Mouse (Mus musculus) hindbrain, embryonic 15.5 days (tissue): ENCODE measurements around the gene Rnpc3. TPM values are rescaled to one million over a fixed set of nuclear protein-coding genes. Genes with fewer than 3 reads are reported as not detected.
"Not testable (repeated sequence)": the region's sequence is repeated elsewhere in the genome, so short reads cannot be mapped to it uniquely, and the experiment has no call there.

Source experiments
- ATAC-seq: fragments of 200-750 bp; cut with Nextera tagmentation; 2 replicates; pipeline ENCODE4 v1.8.0; 2017; ENCODE audit warnings: low read depth, moderate number of reproducible peaks, moderate TSS enrichment; ENCODE audit not compliant: low FRiP score
- H3K27ac ChIP-seq: fragments of 300-500 bp; sonication (generic); replicated peaks from 2 replicates; pipeline ENCODE4 v1.5.1; 2015; ENCODE audit warnings: mild to moderate bottlenecking, inconsistent platforms
- H3K27me3 ChIP-seq: fragments of 300-500 bp; sonication (generic); 2 replicates; pipeline ENCODE4 v1.6.1; 2015; ENCODE audit warnings: control low read depth, inconsistent platforms
- H3K36me3 ChIP-seq: fragments of 300-500 bp; sonication (generic); 2 replicates; pipeline ENCODE4 v1.6.1; 2015; ENCODE audit warnings: control low read depth, inconsistent platforms
- H3K4me1 ChIP-seq: fragments of 300-500 bp; sonication (generic); replicated peaks from 2 replicates; pipeline ENCODE4 v1.6.1; 2015; ENCODE audit warnings: control low read depth, inconsistent platforms
- H3K4me2 ChIP-seq: fragments of 300-500 bp; sonication (generic); 2 replicates; pipeline ENCODE4 v1.6.1; 2015; ENCODE audit warnings: moderate library complexity, mild to moderate bottlenecking, inconsistent platforms
- H3K4me3 ChIP-seq: fragments of 300-500 bp; sonication (generic); 2 replicates; pipeline ENCODE4 v1.5.1; 2015; ENCODE audit warnings: mild to moderate bottlenecking, inconsistent platforms
- H3K9ac ChIP-seq: fragments of 300-500 bp; sonication (generic); 2 replicates; pipeline ENCODE4 v1.6.1; 2015; ENCODE audit warnings: inconsistent platforms
- H3K9me3 ChIP-seq: fragments of 300-500 bp; sonication (generic); 2 replicates; pipeline ENCODE4 v1.6.1; 2016; ENCODE audit warnings: control low read depth, inconsistent platforms
- WGBS: fragments of 180-500 bp; shearing (Covaris S2); methylation state at CpG from one replicate; pipeline ENCODE4 v1.1.7; 2015; 5-methylcytosine and 5-hydroxymethylcytosine counted together
- polyA plus RNA-seq: library from polyadenylated mRNA; unstranded; fragments of >200 nt; fragmentation: Nextera tagmentation; extraction: Ambion mirVana; gene quantifications from 2 replicates; pipeline ENCODE4 v1.2.1, GENCODE M21; 2015

Gene Rnpc3
- 48.1 and 50.8 TPM in 2 replicates for polyA plus RNA-seq

DNA sequence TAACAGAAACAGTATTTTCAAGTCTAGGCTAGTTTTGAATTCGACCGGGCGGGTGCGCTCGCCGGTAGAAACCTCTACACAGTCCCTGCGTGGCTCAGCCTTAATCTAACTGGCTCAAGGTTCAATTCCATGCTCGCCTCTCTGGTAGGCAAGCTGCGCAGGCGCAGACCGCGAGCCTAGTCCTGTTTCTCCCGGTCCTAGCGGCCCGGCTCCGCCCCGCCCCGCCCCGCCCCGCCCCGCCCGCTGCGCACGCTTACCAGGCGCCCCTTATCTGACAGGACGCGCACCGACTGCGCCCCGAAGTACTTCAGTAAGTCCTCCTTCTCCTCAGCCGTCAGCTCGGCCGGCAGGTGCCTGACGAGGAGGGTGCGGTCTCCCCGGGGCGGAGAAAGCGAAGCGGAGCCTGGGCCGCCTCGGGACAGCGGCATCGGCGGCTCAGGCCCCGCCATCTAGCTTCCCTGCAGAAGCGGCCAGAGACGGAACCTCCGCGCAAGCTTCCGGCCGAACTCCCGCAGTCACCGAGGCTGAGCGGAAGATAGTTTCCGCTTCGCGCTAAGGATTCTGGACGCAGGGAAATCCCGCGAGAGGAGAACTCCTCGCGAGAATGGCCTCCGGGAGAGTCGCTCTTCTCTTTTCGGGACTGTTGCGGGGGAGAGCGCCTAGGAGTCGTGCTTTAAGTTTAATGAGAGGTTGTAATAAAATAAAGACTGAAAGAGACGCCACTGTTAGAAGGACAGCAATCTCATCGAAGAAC, at the start of gene Rnpc3:
TSS of gene Rnpc3 (minus strand) at position 544 of the 754 bp plus-strand sequence.
- Histone ChIP-seq H3K9ac (peak within 1 kb of the TSS; percentile 79), H3K4me1 (peaks cover 12% of the 10 kb centered on the region), H3K4me2 (peak within 1 kb of the TSS; percentile 74), H3K27ac (peak within 1 kb of the TSS; percentile 98), H3K27me3 (no peaks in the 10 kb centered on the region), H3K9me3 (no peaks in the 10 kb centered on the region), H3K36me3 (peaks cover 3% of the 10 kb centered on the region; the same call in 1 of the 2 replicates), H3K4me3 (peak within 1 kb of the TSS; percentile 59)
- WGBS, result under 1% methylated on average over 70 of the region's 70 CpGs
- peak; percentile 99 for ATAC-seq

DNA sequence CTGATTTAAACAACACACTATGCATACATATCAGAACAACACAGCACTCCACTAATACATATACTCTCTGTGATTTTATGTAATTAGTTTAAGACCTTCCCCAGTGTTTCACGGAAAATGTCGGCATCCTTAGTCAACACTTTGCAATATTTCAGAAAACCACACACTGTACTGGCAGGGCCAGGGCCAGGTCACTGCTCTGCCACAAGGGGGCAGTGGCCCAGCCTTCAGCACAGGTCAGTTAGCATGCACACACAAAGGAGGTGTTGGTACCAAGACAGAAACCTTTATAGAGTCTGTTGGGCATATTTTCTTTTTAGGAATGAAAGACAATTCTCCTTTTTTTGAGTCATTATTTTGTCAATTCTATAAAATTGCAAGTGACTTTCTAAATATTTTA, 27.0 kb upstream of the Rnpc3 start:
- H3K4me1 ChIP-seq, result no peaks in the 10 kb centered on the region
- no peaks in the 10 kb centered on the region for H3K27me3 ChIP-seq
- no peak for ATAC-seq
- no peaks in the 10 kb centered on the region for H3K36me3 ChIP-seq
- 60% methylated on average over 2 of the region's 2 CpGs for WGBS
- no peaks in the 10 kb centered on the region for H3K9me3 ChIP-seq
- no peak overlapping the region for H3K27ac ChIP-seq
- no peak overlapping the region for H3K4me2 ChIP-seq
- H3K4me3 ChIP-seq, result no peak overlapping the region
- H3K9ac ChIP-seq, result no peak overlapping the region

DNA sequence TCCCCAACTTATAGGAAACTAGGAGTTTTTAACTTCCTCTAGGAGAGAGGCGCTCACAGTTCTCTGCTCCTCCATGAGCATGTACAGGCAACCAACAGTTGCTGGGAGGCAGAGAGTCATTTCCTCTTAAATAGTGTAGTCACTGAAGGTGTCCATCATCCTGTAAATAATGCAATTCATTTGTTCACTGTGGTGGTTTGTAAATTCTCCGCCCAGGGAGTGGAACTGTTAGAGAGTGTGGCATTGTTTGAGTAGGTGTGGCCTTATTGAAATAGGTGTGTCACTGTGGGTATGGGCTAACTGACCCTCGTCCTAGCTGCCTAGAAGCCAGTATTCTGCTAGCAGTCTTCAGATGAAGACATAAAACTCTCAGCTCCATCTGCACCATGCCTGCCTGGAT, 24.4 kb upstream of the Rnpc3 start:
- no peaks in the 10 kb centered on the region for H3K36me3 ChIP-seq
- no peaks in the 10 kb centered on the region for H3K4me1 ChIP-seq
- H3K4me3 ChIP-seq, result no peak overlapping the region
- no peak overlapping the region for H3K27ac ChIP-seq
- H3K4me2 ChIP-seq, result no peak overlapping the region
- 84% methylated on average over 3 of the region's 3 CpGs for WGBS
- ATAC-seq, result no peak
- H3K27me3 ChIP-seq, result no peaks in the 10 kb centered on the region
- no peak overlapping the region for H3K9ac ChIP-seq
- H3K9me3 ChIP-seq, result no peaks in the 10 kb centered on the region

DNA sequence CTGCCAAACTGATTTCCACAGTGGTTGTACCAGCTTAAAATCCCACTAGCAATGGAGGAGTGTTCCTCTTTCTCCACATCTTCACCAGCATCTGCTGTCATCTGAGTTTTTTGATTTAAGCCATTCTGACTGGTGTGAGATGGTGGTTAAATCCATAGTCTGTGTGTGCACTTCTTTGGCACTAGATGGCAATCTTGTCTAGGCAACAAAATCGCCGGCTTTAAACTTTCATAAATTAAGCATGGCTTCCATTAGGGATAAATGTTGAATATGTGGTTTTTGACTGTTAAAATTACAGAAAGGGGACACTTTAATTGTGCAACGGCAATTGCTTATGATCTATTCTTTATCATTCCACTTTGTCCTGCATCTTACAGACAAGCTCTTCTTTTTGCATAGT, 21.4 kb upstream of the Rnpc3 start:
- not testable (repeated sequence) for H3K9ac ChIP-seq, H3K36me3 ChIP-seq, H3K27ac ChIP-seq, H3K9me3 ChIP-seq, H3K4me2 ChIP-seq, H3K4me1 ChIP-seq, H3K4me3 ChIP-seq, H3K27me3 ChIP-seq
- 45% methylated on average over 3 of the region's 3 CpGs for WGBS
- ATAC-seq, result 0 out of 2 replicates have a peak, but pooled peaks have one; percentile 34

DNA sequence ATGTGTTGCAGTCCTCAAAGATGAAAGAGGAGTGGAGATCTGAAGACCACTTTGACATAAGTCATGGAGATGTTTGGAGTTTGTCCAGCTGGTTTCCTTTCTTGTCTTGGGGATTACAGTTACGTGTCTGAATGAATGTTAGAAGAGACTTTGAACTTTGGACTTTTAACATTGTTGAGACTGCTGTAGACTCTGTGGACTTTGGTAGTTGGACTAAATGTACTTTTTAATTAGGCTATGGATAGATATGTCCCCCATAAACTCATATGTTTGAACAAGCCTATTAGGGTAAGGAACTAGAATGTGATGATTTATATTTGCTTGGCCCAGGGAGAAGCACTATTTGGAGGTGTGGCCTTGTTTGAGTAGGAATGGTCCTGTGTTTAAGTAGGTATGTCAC, 9.6 kb upstream of the Rnpc3 start:
- Histone ChIP-seq H3K36me3 (no peaks in the 10 kb centered on the region), H3K4me2 (no peak overlapping the region), H3K4me1 (no peaks in the 10 kb centered on the region), H3K9me3 (no peaks in the 10 kb centered on the region), H3K9ac (no peak overlapping the region), H3K27me3 (no peaks in the 10 kb centered on the region), H3K4me3 (no peak overlapping the region), H3K27ac (no peak overlapping the region)
- ATAC-seq, result no peak
- 95% methylated on average over 1 of the region's 1 CpGs for WGBS

DNA sequence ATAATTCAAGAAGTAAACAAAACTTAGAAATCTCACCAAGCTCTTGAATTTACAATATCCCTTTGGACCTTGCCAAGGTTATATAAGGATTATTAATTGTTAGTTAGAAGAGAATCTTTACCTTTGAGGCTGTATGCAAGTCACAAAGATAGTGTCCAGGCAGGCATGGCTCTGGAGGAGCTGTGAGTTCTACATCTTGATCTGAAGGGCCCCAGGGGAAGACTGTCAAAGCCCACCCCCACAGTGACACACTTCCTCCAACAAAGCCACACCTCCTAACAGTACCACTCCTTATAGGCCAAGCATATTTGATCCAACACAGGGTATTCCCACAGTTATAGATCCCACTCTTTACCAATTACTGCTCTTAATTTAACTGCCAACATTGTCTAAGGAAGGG, 4.3 kb upstream of the Rnpc3 start:
- H3K4me1 ChIP-seq, result peaks cover 7% of the 10 kb centered on the region; the same call in 1 of the 2 replicates
- no peaks in the 10 kb centered on the region for H3K36me3 ChIP-seq
- no peak overlapping the region for H3K4me3 ChIP-seq
- no peaks in the 10 kb centered on the region for H3K27me3 ChIP-seq
- no peak for ATAC-seq
- H3K9me3 ChIP-seq, result no peaks in the 10 kb centered on the region
- no peak overlapping the region for H3K27ac ChIP-seq
- no peak overlapping the region for H3K4me2 ChIP-seq
- no peak overlapping the region for H3K9ac ChIP-seq

DNA sequence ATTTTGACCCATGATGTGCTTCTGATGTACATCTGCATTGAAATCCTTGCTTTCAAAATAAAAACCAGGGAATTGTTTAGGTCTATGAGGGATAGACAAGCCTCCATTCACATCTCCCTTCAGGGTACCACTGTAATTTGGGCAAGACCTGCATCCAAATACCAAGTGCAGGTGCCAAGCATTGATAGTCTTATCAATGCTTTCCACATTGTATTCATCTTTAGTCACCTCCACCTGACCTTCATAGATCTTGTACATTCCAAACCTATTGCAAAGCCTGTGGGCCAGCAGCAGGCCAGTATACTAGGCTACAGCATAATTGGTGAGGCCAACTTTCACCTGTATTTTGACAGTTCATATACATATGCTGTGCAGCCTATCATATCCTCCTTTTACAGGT, 1.7 kb upstream of the Rnpc3 start:
- Histone ChIP-seq H3K4me3 (no peak overlapping the region), H3K9me3 (no peaks in the 10 kb centered on the region), H3K27me3 (no peaks in the 10 kb centered on the region), H3K36me3 (peaks cover 3% of the 10 kb centered on the region; the same call in 1 of the 2 replicates), H3K4me2 (no peak overlapping the region), H3K4me1 (peaks cover 12% of the 10 kb centered on the region), H3K27ac (no peak overlapping the region), H3K9ac (no peak overlapping the region)
- no peak for ATAC-seq

DNA sequence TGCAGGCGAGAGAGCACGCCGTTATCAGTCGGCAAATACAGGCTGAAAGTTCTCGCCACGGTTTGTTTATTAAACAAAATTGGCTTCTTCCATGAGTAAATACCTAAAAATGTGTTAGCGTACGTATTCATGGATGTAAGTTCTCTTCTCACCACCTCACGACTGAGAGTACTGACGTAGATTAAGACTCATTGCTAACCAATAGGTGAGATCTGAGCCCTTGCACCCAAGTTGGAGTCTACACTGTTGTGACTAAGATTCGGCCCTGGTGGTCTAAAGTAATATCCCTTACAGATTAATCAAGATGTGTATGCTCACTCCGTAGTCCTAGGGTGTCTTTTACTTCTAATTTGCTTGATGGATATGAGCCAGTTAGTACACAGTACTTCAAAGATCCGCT, 615 bp upstream of the Rnpc3 start:
- Histone ChIP-seq H3K9me3 (no peaks in the 10 kb centered on the region), H3K27me3 (no peaks in the 10 kb centered on the region), H3K4me3 (peak overlapping the region; percentile 59), H3K9ac (peak overlapping the region; percentile 79), H3K4me1 (peaks cover 12% of the 10 kb centered on the region), H3K36me3 (peaks cover 3% of the 10 kb centered on the region; the same call in 1 of the 2 replicates), H3K27ac (peak overlapping the region; percentile 98), H3K4me2 (peak overlapping the region; percentile 74)
- WGBS, result 19% methylated on average over 13 of the region's 13 CpGs
- ATAC-seq, result no peak

DNA sequence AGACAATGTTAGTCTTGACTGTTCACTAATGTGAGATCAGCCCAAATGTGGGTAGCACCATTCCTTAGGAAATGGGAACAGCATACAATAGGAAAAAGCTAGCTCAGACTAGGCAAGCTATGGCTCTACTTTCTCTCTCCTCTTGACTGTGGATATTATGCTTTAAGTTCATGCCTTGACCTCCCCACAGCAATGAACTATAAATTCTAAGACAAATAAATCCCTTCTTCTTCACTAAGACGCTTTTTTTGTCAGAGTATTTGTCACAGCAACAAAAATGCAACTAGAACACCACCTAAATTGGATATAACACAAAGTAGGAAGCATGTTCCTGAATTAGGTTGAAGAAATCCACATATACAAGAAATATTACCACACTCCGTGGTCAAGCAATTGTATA, 23.4 kb downstream of the Rnpc3 start, which contains the start of gene Amy1:
TSS of gene Amy1 (minus strand) at position 101 of the 400 bp plus-strand sequence.
- Histone ChIP-seq H3K4me1 (no peaks in the 10 kb centered on the region), H3K27ac (no peak within 1 kb of the TSS), H3K9ac (no peak within 1 kb of the TSS), H3K9me3 (no peaks in the 10 kb centered on the region), H3K4me3 (no peak within 1 kb of the TSS), H3K36me3 (peaks cover 37% of the 10 kb centered on the region), H3K4me2 (no peak within 1 kb of the TSS), H3K27me3 (no peaks in the 10 kb centered on the region)
- ATAC-seq, result no peak
- 95% methylated on average over 2 of the region's 2 CpGs for WGBS

DNA sequence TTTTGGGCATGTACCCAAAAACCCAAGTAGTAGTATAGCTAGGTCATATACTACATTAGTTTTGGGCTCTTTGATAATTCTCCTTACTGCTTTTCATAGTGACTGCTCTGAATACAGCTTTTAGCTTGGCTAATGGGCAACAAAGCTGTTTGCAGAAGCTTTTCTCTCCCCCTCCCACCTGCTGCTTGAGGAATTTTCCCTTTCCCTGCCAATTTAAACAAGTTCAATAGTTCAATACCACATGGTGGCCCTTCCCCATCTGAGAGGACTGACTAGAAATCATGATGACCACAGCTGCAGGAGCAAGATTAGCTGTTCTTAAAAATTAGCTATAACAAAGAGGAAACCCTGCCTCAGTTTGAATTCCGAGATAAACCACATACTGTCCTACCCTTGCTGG, 39.1 kb downstream of the Rnpc3 start:
- Histone ChIP-seq H3K27me3 (no peaks in the 10 kb centered on the region), H3K9me3 (no peaks in the 10 kb centered on the region), H3K27ac (no peak overlapping the region), H3K9ac (no peak overlapping the region), H3K4me1 (no peaks in the 10 kb centered on the region), H3K4me2 (no peak overlapping the region), H3K4me3 (no peak overlapping the region), H3K36me3 (peaks cover 10% of the 10 kb centered on the region)
- ATAC-seq, result no peak
- WGBS, result 57% methylated on average over 1 of the region's 1 CpGs

DNA sequence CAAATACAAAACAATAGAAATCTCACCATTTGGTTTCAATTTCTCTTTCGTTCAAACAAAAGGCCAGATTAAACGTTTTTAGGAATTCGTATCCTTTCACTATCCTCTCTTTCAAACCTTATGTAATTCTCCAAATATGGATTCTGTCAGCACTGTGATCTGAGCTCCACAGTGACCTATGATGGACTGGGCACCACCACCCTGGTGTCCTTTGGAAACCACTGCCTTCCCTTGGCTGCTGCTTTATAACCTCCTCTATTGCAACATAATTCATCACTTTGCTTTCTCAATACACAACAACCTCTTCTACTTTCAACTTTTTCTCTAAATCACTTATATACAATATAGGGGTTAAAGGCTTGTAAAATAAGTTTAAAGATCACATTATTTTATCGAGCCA, 55.4 kb downstream of the Rnpc3 start:
- no peaks in the 10 kb centered on the region for H3K36me3 ChIP-seq
- no peak for ATAC-seq
- H3K4me3 ChIP-seq, result no peak overlapping the region
- no peaks in the 10 kb centered on the region for H3K4me1 ChIP-seq
- H3K27ac ChIP-seq, result no peak overlapping the region
- H3K27me3 ChIP-seq, result no peaks in the 10 kb centered on the region
- H3K4me2 ChIP-seq, result no peak overlapping the region
- no peaks in the 10 kb centered on the region for H3K9me3 ChIP-seq
- H3K9ac ChIP-seq, result no peak overlapping the region
- whole genome bisulfite sequencing, result 87% methylated on average over 4 of the region's 4 CpGs

DNA sequence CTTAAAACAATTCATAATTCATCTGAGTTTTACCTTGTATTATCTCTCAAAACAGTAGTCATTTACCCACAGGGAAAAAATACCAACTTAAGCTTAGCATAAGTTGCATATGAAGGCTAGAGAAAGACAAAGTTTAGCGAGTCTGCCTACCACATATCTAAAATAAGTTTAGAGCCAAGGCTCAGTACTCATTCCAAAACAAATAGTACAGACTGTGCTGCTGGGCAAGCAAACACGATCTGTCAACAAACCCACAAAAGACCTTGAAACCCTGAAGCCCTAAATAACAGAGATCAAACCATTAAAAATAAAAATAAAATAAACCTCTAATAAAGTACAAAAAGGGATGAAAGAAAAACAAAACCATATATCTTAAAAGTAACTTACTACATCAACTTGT, 55.8 kb downstream of the Rnpc3 start:
- Histone ChIP-seq H3K27me3 (no peaks in the 10 kb centered on the region), H3K9me3 (no peaks in the 10 kb centered on the region), H3K27ac (no peak overlapping the region), H3K36me3 (no peaks in the 10 kb centered on the region), H3K4me1 (no peaks in the 10 kb centered on the region), H3K4me2 (no peak overlapping the region), H3K4me3 (no peak overlapping the region), H3K9ac (no peak overlapping the region)
- 82% methylated on average over 2 of the region's 2 CpGs for WGBS
- ATAC-seq, result no peak

DNA sequence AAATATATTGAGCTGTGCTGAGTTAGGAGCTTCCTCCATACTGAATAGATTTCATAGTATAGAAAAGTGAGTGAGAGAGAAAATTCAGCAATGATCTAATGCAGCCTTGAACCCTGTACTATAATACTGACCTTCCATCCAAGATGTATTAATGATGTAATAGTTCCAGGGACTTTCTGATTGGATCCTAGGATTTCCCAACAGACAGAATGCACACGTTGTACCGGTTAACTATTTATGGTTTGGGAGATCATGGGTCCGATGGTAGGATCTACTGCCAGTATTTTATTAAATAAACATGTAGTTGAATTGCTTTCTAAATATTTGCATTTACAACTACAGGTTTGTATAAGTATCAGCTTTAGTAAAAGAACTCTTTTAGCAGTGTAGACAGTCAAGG, 57.8 kb downstream of the Rnpc3 start:
- Histone ChIP-seq H3K36me3 (no peaks in the 10 kb centered on the region), H3K4me1 (no peaks in the 10 kb centered on the region), H3K9me3 (no peaks in the 10 kb centered on the region), H3K27me3 (no peaks in the 10 kb centered on the region), H3K4me3 (no peak overlapping the region), H3K27ac (no peak overlapping the region), H3K4me2 (no peak overlapping the region), H3K9ac (no peak overlapping the region)
- no peak for ATAC-seq
- WGBS, result 83% methylated on average over 3 of the region's 3 CpGs
